Mouse (Mus musculus) G1E-ER4 (cell line): Measurements from ENCODE around the gene Ccnb1ip1. TPM values are rescaled to one million over a fixed set of nuclear protein-coding genes. Genes with fewer than 3 reads are reported as not detected.

Experiments
- GATA1 ChIP-seq: IDR thresholded peaks from one replicate; pipeline ENCODE4 v1.8.0; 2012; ENCODE audit warnings: low read length, inconsistent platforms
- polyA plus RNA-seq: library from polyadenylated mRNA; stranded (reverse); fragments of >175 nt; gene quantifications from 2 replicates; pipeline ENCODE4 v1.2.3, GENCODE M21; 2012

Ccnb1ip1 gene
- polyA plus RNA-seq, 1 experiment = 0.15 TPM

GRCm38 (mm10) chr14:50795261-50795935 is 12.1 kb downstream of the Ccnb1ip1 start:
- TF ChIP-seq GATA1 = no peak

GRCm38 (mm10) chr14:50788157-50788556 is 19.4 kb downstream of the Ccnb1ip1 start:
- TF ChIP-seq GATA1 = no peak

- no peak for TF ChIP-seq GATA1
These were observed 22.3 kb downstream of the Ccnb1ip1 start, which contains the start of gene Ttc5 for GRCm38 (mm10) chr14:50785251-50785637. Gene Ttc5, minus strand, starts transcription at chr14:50785519.

- no peak for TF ChIP-seq GATA1
These were observed 22.9 kb downstream of the Ccnb1ip1 start for GRCm38 (mm10) chr14:50784391-50785250.

GRCm38 (mm10) chr14:50782166-50782565 is 25.4 kb downstream of the Ccnb1ip1 start:
- no peak for TF ChIP-seq GATA1

GRCm38 (mm10) chr14:50771342-50771741 is 36.2 kb downstream of the Ccnb1ip1 start:
- no peak for TF ChIP-seq GATA1

- TF ChIP-seq GATA1 = no peak
These were observed 41.8 kb downstream of the Ccnb1ip1 start for GRCm38 (mm10) chr14:50765736-50766135.

- TF ChIP-seq GATA1 = no peak
These were observed 49.0 kb downstream of the Ccnb1ip1 start for GRCm38 (mm10) chr14:50758416-50759085.

- TF ChIP-seq GATA1 = no peak
These were observed 62.5 kb downstream of the Ccnb1ip1 start, which contains the start of gene Olfr749 for GRCm38 (mm10) chr14:50744994-50745393. Gene Olfr749, minus strand, starts transcription at chr14:50745094.

GRCm38 (mm10) chr14:50741584-50741983 is 65.9 kb downstream of the Ccnb1ip1 start:
- no peak for TF ChIP-seq GATA1

GRCm38 (mm10) chr14:50740334-50740733 is 67.2 kb downstream of the Ccnb1ip1 start:
- TF ChIP-seq GATA1 = no peak

Other genes with a start within 250 kb of the Ccnb1ip1 start
- not detected in 2 replicates for gene Olfr744, start 192.9 kb downstream of the Ccnb1ip1 start, polyA plus RNA-seq
- not detected in 2 replicates for gene Olfr745, start 168.3 kb downstream of the Ccnb1ip1 start, polyA plus RNA-seq
- gene Olfr746, start 160.6 kb downstream of the Ccnb1ip1 start, polyA plus RNA-seq = not detected in 2 replicates
- not detected in 2 replicates for gene Olfr747, start 114.5 kb downstream of the Ccnb1ip1 start, polyA plus RNA-seq
- gene Olfr748, start 100.4 kb downstream of the Ccnb1ip1 start, polyA plus RNA-seq = not detected in 2 replicates
- not detected in 2 replicates for gene Olfr749, start 62.6 kb downstream of the Ccnb1ip1 start, polyA plus RNA-seq
- gene Ttc5, start 22.2 kb downstream of the Ccnb1ip1 start, polyA plus RNA-seq = 8.2 and 26.0 TPM in 2 replicates
- gene Parp2, start 109 bp upstream of the Ccnb1ip1 start, polyA plus RNA-seq = 5.4 and 6.2 TPM in 2 replicates
- gene Tep1, start 62.8 kb upstream of the Ccnb1ip1 start, polyA plus RNA-seq = 1.2 and 1.5 TPM in 2 replicates
- not detected in 2 replicates for gene Klhl33, start 89.8 kb upstream of the Ccnb1ip1 start, polyA plus RNA-seq
- gene Osgep, start 117.2 kb upstream of the Ccnb1ip1 start, polyA plus RNA-seq = 46.1 and 70.5 TPM in 2 replicates
- gene Apex1, start 117.2 kb upstream of the Ccnb1ip1 start, polyA plus RNA-seq = 204 and 236 TPM in 2 replicates
- 74.0 and 135 TPM in 2 replicates for gene Pip4p1, start 123.1 kb upstream of the Ccnb1ip1 start, polyA plus RNA-seq
- 0.79 and 1.1 TPM in 2 replicates for gene Pnp, start 123.3 kb upstream of the Ccnb1ip1 start, polyA plus RNA-seq
- 0.12 and 1.1 TPM in 2 replicates for gene Gm49342, start 136.8 kb upstream of the Ccnb1ip1 start, polyA plus RNA-seq
- not detected in 2 replicates for gene Pnp2, start 148.3 kb upstream of the Ccnb1ip1 start, polyA plus RNA-seq
- gene Rnase10, start 200.0 kb upstream of the Ccnb1ip1 start, polyA plus RNA-seq = not detected in 2 replicates
- not detected in 2 replicates for gene Rnase9, start 234.1 kb upstream of the Ccnb1ip1 start, polyA plus RNA-seq
- gene Rnase11, start 242.4 kb upstream of the Ccnb1ip1 start, polyA plus RNA-seq = not detected in 2 replicates
- gene Rnase12, start 249.9 kb upstream of the Ccnb1ip1 start, polyA plus RNA-seq = not detected in 2 replicates